Mouse (Mus musculus): ENCODE results near the gene Als2cr12.
"Not testable (repeated sequence)": the region's sequence is repeated elsewhere in the genome, so short reads cannot be mapped to it uniquely, and the experiment has no call there.

The Als2cr12 gene

GRCm38 (mm10) chr1:58690006-58690744 lies 5.6 kb downstream of the Als2cr12 start:
- no peak for DNase-seq (ENCODE audit: low spot score)

DNA sequence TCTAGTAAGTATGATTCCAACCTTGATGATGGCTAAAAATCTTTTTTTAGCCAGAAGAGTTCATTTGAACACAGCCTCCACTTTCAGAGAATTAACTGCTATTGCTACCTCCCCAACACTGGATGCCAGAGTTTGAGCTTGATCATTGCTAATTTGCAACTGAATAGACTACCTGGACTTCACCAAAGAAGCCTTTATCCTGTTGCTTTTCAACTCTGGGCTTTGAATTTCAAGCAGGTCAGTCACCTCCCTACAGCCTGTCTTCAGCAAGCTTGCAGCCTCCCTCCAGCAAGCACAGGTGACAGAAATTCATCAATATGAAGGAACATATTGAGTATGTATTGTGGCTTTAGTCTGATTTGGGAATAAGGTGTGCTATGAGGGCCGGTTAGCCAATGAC lies 6.4 kb downstream of the Als2cr12 start:
- no peak for DNase-seq (ENCODE audit: low spot score)

GRCm38 (mm10) chr1:58678412-58678811 lies 17.4 kb downstream of the Als2cr12 start:
- DNase-seq (ENCODE audit: low spot score): not testable (repeated sequence)

DNA sequence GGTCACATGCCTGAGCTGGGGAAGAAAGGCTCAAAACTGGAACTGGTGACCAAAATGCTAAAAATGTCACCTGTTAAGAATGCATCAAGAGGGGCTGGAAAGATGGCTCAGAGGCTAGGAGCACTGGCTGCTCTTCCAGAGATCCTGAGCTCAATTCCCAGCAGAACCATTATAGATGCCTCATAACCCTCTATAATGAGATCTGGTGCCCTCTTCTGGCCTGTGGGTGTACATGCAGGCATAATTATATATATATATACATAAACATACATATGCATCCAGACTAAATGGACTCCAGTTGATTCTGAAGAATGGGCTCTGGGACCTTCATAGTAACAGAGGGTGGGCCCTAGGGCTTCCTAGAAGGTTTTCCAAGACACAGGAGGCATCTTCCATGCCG lies 18.2 kb downstream of the Als2cr12 start:
- DNase-seq (ENCODE audit: low spot score): peak; percentile 54

GRCm38 (mm10) chr1:58675011-58675410 lies 20.8 kb downstream of the Als2cr12 start:
- DNase-seq (ENCODE audit: low spot score): no peak

DNA sequence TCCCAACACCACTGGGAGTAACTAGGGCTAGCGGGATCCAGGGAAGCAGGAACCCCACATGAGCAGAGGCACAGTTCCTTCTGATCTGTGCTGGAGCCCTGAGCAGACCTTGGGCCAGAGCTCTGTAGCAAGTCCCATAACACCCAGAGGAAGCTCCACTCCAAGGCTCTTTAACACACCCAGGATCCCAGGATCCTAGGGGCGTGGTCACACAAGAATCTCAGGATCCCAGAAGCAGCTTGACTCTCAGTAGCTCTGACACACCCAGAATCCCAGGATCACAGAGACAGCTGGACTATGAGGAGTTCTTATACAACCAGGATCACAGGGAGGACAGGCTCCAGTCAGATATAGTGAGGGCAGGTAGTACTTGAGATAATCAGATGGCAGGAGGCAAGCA lies 23.7 kb downstream of the Als2cr12 start:
- no peak for DNase-seq (ENCODE audit: low spot score)

DNA sequence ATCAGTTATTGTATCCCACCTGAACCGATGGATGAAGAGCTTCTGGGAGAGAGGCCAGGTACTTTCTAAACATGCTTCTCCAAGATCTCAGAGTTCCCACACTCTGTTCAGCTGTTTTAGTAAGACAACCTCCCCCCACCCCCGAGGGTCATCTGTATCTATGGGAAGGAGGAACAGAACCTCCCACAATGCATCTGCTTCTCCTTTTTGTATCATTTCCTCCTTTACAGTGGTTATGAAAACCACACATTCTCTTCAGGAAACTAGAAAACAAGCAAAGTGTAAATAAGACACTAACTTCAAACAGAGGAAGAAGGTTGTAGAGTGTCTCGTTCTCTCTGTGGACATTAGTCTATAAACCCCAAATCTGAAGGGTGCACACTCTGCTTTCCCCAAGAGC lies 26.2 kb downstream of the Als2cr12 start:
- not testable (repeated sequence) for DNase-seq (ENCODE audit: low spot score)

DNA sequence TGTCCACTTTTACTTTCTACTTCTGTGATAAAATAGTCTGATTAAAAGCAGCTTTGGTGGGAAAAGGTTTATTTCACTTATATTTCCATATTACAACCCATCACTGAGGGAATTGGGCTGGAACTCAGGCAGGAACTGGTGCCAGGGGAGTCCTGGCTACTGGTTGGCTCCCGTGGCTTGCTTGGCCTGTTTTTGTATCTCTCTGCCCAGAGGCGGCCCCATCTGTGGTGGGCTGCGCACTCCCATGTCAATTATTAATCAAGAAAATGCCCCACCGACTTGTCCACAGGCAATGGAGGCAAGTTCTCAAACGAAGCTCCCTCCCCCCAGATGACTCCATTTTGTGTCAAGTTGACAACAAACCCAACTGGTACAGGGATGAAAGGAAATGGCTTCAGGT lies 27.6 kb downstream of the Als2cr12 start:
- no peak for DNase-seq (ENCODE audit: low spot score)

DNA sequence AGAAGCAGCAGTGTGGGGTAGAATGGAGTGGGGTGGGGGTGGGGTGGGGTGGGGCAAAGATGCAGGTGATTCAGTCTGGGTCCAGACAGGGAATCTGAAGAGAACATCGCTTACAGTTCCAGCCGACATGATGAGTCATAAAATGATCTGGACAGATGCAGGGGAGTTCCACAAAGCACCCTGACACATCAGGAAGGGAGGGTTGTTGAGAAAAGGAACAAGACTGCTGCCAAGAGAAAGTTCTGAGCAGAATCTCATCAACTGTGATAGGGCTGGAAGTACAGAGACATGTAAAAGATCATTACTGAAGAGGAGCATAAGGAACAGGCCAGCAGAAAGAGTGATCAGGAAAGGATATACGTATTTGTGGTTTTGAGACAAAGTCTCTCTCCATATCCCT lies 32.4 kb downstream of the Als2cr12 start:
- not testable (repeated sequence) for DNase-seq (ENCODE audit: low spot score)

DNA sequence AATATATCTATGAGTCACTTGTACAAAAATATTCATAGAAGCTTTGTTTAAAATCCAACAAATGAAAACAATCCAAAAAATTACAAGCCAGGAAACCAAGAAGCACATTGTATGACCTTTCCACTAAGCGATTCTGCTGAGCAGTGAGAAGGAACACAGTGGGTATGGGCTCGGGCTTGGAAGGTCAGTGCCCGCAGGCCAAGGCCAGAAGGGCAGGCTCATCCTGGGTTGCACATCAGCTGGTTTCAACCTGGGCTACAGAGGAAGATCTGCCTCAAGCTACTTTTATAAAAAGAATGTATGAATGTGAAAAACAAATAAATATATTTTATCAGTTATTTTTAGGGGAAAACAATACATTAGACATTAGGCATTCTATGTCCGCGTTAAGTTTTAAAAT lies 33.1 kb downstream of the Als2cr12 start:
- DNase-seq (ENCODE audit: low spot score): not testable (repeated sequence)

- DNase-seq (ENCODE audit: low spot score): peak; percentile 70
Observed at GRCm38 (mm10) chr1:58652480-58653403, 43.0 kb downstream of the Als2cr12 start.

GRCm38 (mm10) chr1:58651571-58652456 lies 44.0 kb downstream of the Als2cr12 start:
- not testable (repeated sequence) for DNase-seq (ENCODE audit: low spot score)

- not testable (repeated sequence) for DNase-seq (ENCODE audit: low spot score)
Observed at GRCm38 (mm10) chr1:58628847-58629246, 66.9 kb downstream of the Als2cr12 start.

GRCm38 (mm10) chr1:58621996-58622748 lies 73.6 kb downstream of the Als2cr12 start:
- DNase-seq (ENCODE audit: low spot score): peak; percentile 26

GRCm38 (mm10) chr1:58621251-58621650 lies 74.5 kb downstream of the Als2cr12 start:
- DNase-seq (ENCODE audit: low spot score): no peak

DNA sequence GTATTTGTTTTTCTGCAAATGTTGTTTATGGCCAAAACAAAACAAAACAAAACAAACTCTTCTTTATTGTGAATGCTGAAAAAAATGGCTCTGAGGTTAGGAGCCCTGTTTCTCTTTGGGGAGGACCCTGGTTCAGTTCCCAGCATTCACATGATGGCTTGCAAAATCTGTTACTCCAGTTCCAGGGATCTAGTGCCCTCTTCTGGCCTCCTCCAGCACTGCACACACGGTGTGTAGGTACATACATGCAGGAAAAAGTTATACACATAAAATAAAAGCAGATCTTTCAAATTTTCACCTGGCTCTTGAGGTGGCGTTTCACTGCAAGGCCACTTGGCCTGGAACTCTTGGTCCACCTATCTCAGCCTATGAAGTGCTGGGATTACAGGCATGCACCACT lies 77.0 kb downstream of the Als2cr12 start:
- DNase-seq (ENCODE audit: low spot score): no peak

DNA sequence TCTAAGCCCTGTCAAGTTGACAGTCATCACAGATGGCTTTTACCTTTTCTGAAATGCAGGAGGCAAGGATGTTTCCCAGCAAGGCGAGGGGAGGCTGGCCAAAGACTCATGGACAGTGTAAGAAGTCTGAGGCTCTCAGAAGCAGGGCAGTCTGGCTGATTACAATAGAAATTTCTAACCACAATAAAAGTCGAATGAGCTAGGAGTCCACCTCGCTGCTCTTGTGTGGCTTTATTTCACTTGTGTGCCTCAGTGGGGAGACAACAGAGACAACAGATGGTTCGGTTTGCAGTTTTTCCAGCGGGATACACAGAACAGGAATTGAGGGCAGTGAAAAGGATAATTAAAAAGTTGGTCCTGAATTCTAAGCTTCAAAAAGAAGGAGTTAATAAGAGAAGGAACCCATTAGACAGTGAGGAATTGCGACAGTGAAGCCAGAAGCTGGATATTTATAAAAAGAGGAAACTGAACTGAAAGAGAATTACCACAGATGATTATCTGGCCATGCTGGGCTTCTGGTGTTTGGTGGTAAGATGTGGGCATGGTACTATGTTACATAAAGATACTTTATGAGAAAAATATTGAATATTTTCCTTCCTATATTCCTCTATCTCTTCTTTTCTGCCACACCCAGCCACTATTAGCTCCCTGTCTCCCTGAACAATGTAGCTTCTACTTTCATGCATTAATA lies 77.7 kb downstream of the Als2cr12 start:
- no peak for DNase-seq (ENCODE audit: low spot score)

DNA sequence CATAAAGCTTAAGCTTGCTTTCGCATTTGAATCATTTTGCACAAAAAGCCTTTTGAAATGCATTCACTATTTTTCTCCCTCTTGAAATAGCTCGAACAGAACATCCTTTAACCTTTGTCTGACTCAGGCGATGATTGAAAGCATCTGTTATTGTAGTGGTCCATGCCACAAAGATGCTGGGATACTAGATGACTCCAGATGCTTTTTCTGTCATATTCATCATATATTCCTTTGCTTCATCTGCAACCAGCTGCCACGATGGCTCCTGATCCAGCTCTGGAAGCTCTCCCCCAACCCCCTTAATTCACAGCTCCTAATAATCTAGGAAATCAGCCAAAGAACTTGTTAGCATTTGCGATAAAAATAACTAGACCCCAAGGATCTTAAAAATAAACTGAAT lies 78.7 kb downstream of the Als2cr12 start:
- DNase-seq (ENCODE audit: low spot score): no peak

DNA sequence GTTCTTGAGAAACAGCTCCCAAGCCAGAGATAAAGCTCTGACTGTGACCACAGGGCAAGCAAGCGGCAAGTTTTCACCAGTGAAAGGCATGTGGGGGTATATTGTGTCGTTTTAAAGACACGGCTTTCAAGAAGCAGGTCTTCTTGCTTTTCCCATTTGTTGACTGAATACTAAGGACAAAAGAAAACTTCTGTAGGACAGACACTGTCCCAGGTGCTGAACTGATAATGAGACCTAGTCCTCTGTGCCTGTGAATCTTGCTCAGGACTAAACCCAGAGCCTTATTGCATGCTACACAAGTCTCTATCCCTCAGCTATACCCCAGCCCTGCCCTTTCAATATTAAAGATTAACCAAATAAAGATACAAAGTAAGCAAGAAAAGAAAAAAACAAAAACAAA lies 79.6 kb downstream of the Als2cr12 start:
- no peak for DNase-seq (ENCODE audit: low spot score)

DNA sequence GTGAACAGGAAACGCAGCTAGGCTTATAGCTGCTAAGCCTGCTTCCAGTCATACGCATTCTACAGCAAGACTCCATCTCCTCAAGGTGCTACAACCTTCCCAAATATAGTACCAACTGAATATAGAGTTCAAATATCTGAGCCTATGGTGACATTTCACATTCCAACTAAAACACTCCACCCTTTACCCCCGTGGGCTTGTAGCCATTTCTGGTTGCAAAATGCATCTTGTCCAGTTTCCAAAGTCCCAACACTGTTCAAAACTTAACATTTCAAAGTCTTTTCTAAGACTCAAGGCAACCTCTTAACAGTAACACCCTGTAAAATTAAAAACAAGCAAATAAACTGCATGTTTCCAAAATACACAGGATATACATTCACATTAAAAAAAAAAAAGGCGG lies 80.6 kb downstream of the Als2cr12 start:
- no peak for DNase-seq (ENCODE audit: low spot score)

DNA sequence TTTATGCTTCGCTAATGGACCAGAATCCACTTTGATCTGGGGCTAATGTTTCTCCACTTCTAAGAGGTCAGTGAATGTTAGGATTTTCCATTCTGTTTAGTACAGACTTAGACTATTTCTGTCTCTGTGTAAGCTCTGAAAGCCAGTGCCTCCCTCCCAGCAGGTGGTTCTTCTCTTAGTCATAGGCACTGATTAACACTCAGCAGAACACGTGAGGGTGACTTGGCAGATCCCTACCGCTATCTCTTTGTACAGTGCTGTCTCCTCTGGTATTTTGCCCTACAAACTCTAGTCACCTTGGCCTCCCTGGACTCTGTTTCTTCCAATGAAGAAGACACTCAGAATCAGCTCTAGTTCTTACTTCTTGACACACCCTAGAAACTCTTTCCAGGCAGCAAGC lies 81.4 kb downstream of the Als2cr12 start:
- peak; percentile 42 for DNase-seq (ENCODE audit: low spot score)
